Mouse (Mus musculus): Measurements from ENCODE around the gene Col4a1. TPM values are rescaled to one million over a fixed set of nuclear protein-coding genes. Genes with fewer than 3 reads are reported as not detected.

Gene Col4a1
- polyA plus RNA-seq, 1 experiment from 2014 or later, result 335 TPM

DNA sequence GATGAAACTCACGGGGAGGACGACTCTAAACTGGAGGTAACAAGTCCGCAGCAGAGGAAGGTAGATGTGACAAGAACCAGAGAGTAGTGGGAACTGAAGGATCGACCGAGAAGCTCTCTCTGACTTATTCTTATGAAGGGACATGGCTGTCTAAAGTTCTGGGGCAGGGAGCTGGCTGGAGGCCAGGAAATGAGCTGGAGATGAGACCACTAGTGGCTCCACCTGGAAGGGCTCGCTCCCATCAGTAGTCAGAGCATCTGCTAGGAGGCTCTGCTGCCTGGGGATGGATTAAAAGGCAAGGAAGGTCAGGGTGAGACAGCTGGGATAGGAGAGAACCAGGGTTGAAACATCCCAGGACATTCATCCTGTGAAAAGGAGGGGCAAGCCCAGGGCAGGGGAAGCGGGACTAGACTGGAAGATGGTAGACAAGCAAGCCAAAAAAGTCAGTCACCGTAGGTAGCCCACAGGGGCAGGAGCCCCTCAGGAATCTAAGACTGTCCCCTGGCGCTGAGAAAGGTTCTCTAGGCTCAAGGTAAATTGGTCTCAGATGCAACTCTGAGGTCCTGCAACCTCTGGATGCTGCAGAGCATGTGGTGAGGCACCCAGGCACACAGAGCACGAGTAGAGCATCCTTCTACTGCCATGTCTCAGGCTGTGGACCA, 16.2 kb downstream of the Col4a1 start:
- Histone ChIP-seq H3K4me3 (replicated peaks) (no peak overlapping the region), H3K4me1 (peaks cover 81% of the 10 kb centered on the region), H3K9ac (no peak overlapping the region), H3K27me3 (no peaks in the 10 kb centered on the region), H3K4me2 (no peak overlapping the region), H3K36me3 (peaks cover 11% of the 10 kb centered on the region), H3K9me3 (replicated peaks) (no peaks in the 10 kb centered on the region), H3K27ac (no peak overlapping the region)
- 84% methylated on average over 10 of the region's 10 CpGs for WGBS
- ATAC-seq (replicated peaks; ENCODE audit: low FRiP score), result no peak

GRCm38 (mm10) chr8:11292611-11293010, 20.0 kb downstream of the Col4a1 start:
- Histone ChIP-seq H3K27me3 (no peaks in the 10 kb centered on the region), H3K36me3 (peaks cover 11% of the 10 kb centered on the region), H3K9me3 (replicated peaks) (no peaks in the 10 kb centered on the region), H3K4me3 (replicated peaks) (no peak overlapping the region), H3K9ac (no peak overlapping the region), H3K4me2 (no peak overlapping the region), H3K4me1 (peaks cover 76% of the 10 kb centered on the region), H3K27ac (no peak overlapping the region)
- no peak for ATAC-seq (replicated peaks; ENCODE audit: low FRiP score)
- 23% methylated on average over 3 of the region's 3 CpGs for WGBS

- Histone ChIP-seq H3K4me1 (peaks cover 63% of the 10 kb centered on the region), H3K36me3 (peaks cover 11% of the 10 kb centered on the region), H3K9ac (no peak overlapping the region), H3K4me3 (replicated peaks) (no peak overlapping the region), H3K4me2 (no peak overlapping the region), H3K27ac (no peak overlapping the region), H3K9me3 (replicated peaks) (no peaks in the 10 kb centered on the region), H3K27me3 (no peaks in the 10 kb centered on the region)
- ATAC-seq (replicated peaks; ENCODE audit: low FRiP score), result no peak
- WGBS, result 12% methylated on average over 1 of the region's 1 CpGs
These were observed 22.1 kb downstream of the Col4a1 start for GRCm38 (mm10) chr8:11290533-11290932.

GRCm38 (mm10) chr8:11288286-11288685, 24.3 kb downstream of the Col4a1 start:
- H3K4me2 ChIP-seq, result no peak overlapping the region
- peaks cover 8% of the 10 kb centered on the region for H3K36me3 ChIP-seq
- no peaks in the 10 kb centered on the region for H3K9me3 ChIP-seq (replicated peaks)
- H3K4me1 ChIP-seq, result peaks cover 67% of the 10 kb centered on the region
- H3K4me3 ChIP-seq (replicated peaks), result no peak overlapping the region
- H3K27me3 ChIP-seq, result no peaks in the 10 kb centered on the region
- no peak overlapping the region for H3K9ac ChIP-seq
- ATAC-seq (replicated peaks; ENCODE audit: low FRiP score), result no peak
- 48% methylated on average over 6 of the region's 6 CpGs for WGBS
- no peak overlapping the region for H3K27ac ChIP-seq

DNA sequence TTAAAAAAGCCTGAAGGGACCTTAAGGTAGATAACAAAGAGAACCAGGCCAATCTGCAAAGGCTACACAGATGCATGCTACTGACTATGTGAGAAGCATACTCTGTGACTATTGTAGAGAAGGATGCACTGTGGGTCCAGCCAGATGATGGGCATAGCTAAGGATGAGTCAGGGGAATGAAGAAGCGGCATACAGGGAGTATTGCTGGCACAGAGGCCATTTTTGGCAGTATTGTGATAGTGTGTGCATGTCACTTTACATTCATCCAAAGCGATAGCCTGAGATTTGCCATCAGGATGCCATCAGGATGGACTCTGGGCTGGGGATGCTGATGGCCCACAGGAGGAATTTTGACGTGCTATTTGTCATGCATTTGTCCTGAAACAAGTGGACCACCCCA, 25.5 kb downstream of the Col4a1 start:
- H3K36me3 ChIP-seq, result no peaks in the 10 kb centered on the region; the same call in 1 of the 2 replicates
- no peak overlapping the region for H3K4me2 ChIP-seq
- no peak for ATAC-seq (replicated peaks; ENCODE audit: low FRiP score)
- no peaks in the 10 kb centered on the region for H3K27me3 ChIP-seq
- H3K27ac ChIP-seq, result no peak overlapping the region
- H3K9ac ChIP-seq, result no peak overlapping the region
- peaks cover 72% of the 10 kb centered on the region for H3K4me1 ChIP-seq
- no peak overlapping the region for H3K4me3 ChIP-seq (replicated peaks)
- H3K9me3 ChIP-seq (replicated peaks), result no peaks in the 10 kb centered on the region
- 73% methylated on average over 3 of the region's 3 CpGs for WGBS

- Histone ChIP-seq H3K4me3 (replicated peaks) (no peak overlapping the region), H3K27ac (peak overlapping the region; percentile 5), H3K4me2 (no peak overlapping the region), H3K9ac (no peak overlapping the region), H3K36me3 (peaks cover 5% of the 10 kb centered on the region; the same call in 1 of the 2 replicates), H3K4me1 (peaks cover 81% of the 10 kb centered on the region), H3K27me3 (no peaks in the 10 kb centered on the region), H3K9me3 (replicated peaks) (no peaks in the 10 kb centered on the region)
- ATAC-seq (replicated peaks; ENCODE audit: low FRiP score), result no peak
- WGBS, result 42% methylated on average over 4 of the region's 4 CpGs
These were observed 27.2 kb downstream of the Col4a1 start for GRCm38 (mm10) chr8:11285437-11285836.

- 0 out of 2 replicates have a peak overlapping the region, but pooled peaks have one; percentile 1 for H3K4me2 ChIP-seq
- peaks cover 81% of the 10 kb centered on the region for H3K4me1 ChIP-seq
- no peaks in the 10 kb centered on the region for H3K27me3 ChIP-seq
- H3K9ac ChIP-seq, result no peak overlapping the region
- H3K4me3 ChIP-seq (replicated peaks), result no peak overlapping the region
- H3K36me3 ChIP-seq, result peaks cover 5% of the 10 kb centered on the region; the same call in 1 of the 2 replicates
- H3K9me3 ChIP-seq (replicated peaks), result no peaks in the 10 kb centered on the region
- ATAC-seq (replicated peaks; ENCODE audit: low FRiP score), result no peak
- WGBS, result 52% methylated on average over 10 of the region's 10 CpGs
- peak overlapping the region; percentile 84 for H3K27ac ChIP-seq
These were observed 29.4 kb downstream of the Col4a1 start for GRCm38 (mm10) chr8:11283217-11283616.

- WGBS, result 70% methylated on average over 7 of the region's 7 CpGs
These were observed 29.9 kb downstream of the Col4a1 start for GRCm38 (mm10) chr8:11282696-11283095.

GRCm38 (mm10) chr8:11282139-11282538, 30.5 kb downstream of the Col4a1 start:
- H3K4me2 ChIP-seq, result peak overlapping the region; percentile 2
- 55% methylated on average over 10 of the region's 10 CpGs for WGBS
- no peak overlapping the region for H3K9ac ChIP-seq
- H3K9me3 ChIP-seq (replicated peaks), result no peaks in the 10 kb centered on the region
- peak overlapping the region; percentile 84 for H3K27ac ChIP-seq
- no peak overlapping the region for H3K4me3 ChIP-seq (replicated peaks)
- H3K4me1 ChIP-seq, result peaks cover 88% of the 10 kb centered on the region
- no peaks in the 10 kb centered on the region for H3K27me3 ChIP-seq
- peaks cover 5% of the 10 kb centered on the region; the same call in 1 of the 2 replicates for H3K36me3 ChIP-seq
- peak; percentile 50 for ATAC-seq (replicated peaks; ENCODE audit: low FRiP score)

More at GRCm38 (mm10) chr8:11282696-11283095, 29.9 kb downstream of the Col4a1 start:
- Histone ChIP-seq H3K27ac (peak overlapping the region; percentile 84), H3K27me3 (no peaks in the 10 kb centered on the region), H3K4me3 (replicated peaks) (no peak overlapping the region), H3K9me3 (replicated peaks) (no peaks in the 10 kb centered on the region), H3K36me3 (peaks cover 5% of the 10 kb centered on the region; the same call in 1 of the 2 replicates), H3K4me2 (peak overlapping the region; percentile 2; the same call in 1 of the 2 replicates), H3K9ac (no peak overlapping the region), H3K4me1 (peaks cover 83% of the 10 kb centered on the region)
- ATAC-seq (replicated peaks; ENCODE audit: low FRiP score), result no peak

DNA sequence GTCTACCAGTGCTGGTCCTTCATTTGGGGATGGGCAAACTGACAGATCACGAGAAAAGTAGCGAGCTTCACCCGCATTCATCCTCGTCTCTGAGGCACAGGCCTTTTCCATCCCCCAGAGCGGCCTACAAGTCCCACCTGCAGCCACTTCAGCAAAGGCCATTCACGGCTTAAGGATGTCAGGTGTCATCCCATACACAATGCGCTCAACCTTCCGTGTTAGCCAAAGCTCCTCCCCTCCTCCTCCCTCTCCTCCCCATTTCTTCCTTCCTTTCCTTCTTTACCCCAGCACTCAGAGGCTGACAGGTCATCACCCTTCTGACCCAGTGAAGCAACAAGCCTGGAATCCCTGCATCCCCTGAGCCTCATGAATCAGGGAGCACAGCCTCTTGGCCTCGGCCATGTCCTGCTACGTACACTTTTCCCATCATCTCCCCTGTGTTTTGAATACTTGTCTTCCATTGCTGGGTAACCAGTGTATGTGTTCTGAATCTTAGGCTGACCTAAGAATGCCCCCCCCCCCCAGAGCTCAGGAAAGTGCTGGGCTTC, 31.8 kb downstream of the Col4a1 start:
- 65% methylated on average over 10 of the region's 10 CpGs for WGBS
- no peak overlapping the region for H3K4me3 ChIP-seq (replicated peaks)
- H3K36me3 ChIP-seq, result 0 out of 2 replicates have a peak, but pooled peaks cover 5% of the 10 kb centered on the region
- no peak for ATAC-seq (replicated peaks; ENCODE audit: low FRiP score)
- no peak overlapping the region for H3K9ac ChIP-seq
- H3K4me1 ChIP-seq, result peaks cover 93% of the 10 kb centered on the region
- no peaks in the 10 kb centered on the region for H3K27me3 ChIP-seq
- H3K9me3 ChIP-seq (replicated peaks), result no peaks in the 10 kb centered on the region
- H3K27ac ChIP-seq, result no peak overlapping the region
- no peak overlapping the region for H3K4me2 ChIP-seq

GRCm38 (mm10) chr8:11279296-11279826, 33.3 kb downstream of the Col4a1 start:
- peaks cover 91% of the 10 kb centered on the region for H3K4me1 ChIP-seq
- peak overlapping the region; percentile 45 for H3K4me2 ChIP-seq
- 0 out of 2 replicates have a peak overlapping the region, but pooled peaks have one; percentile 3 for H3K4me3 ChIP-seq (replicated peaks)
- H3K27me3 ChIP-seq, result no peaks in the 10 kb centered on the region
- no peak overlapping the region for H3K9ac ChIP-seq
- H3K27ac ChIP-seq, result peak overlapping the region; percentile 79
- 0 out of 2 replicates have a peak, but pooled peaks cover 10% of the 10 kb centered on the region for H3K36me3 ChIP-seq
- no peaks in the 10 kb centered on the region for H3K9me3 ChIP-seq (replicated peaks)
- peak; percentile 59 for ATAC-seq (replicated peaks; ENCODE audit: low FRiP score)
- 46% methylated on average over 20 of the region's 20 CpGs for WGBS

GRCm38 (mm10) chr8:11278101-11278611, 34.5 kb downstream of the Col4a1 start:
- Histone ChIP-seq H3K36me3 (0 out of 2 replicates have a peak, but pooled peaks cover 10% of the 10 kb centered on the region), H3K4me1 (peaks cover 90% of the 10 kb centered on the region), H3K9me3 (replicated peaks) (no peaks in the 10 kb centered on the region), H3K4me2 (peak overlapping the region; percentile 45; the same call in 1 of the 2 replicates), H3K4me3 (replicated peaks) (no peak overlapping the region), H3K9ac (0 out of 2 replicates have a peak overlapping the region, but pooled peaks have one; percentile 26), H3K27me3 (no peaks in the 10 kb centered on the region), H3K27ac (peak overlapping the region; percentile 79)
- ATAC-seq (replicated peaks; ENCODE audit: low FRiP score), result no peak
- WGBS, result 45% methylated on average over 4 of the region's 4 CpGs

All from kidney, embryonic 15.5 days (tissue).